Mouse (Mus musculus): ENCODE measurements around the gene Lhfp. TPM values are rescaled to one million over a fixed set of nuclear protein-coding genes. Genes with fewer than 3 reads are reported as not detected.

The Lhfp gene
- polyA plus RNA-seq, 1 experiment from 2014 or later = 59.4 TPM

DNA sequence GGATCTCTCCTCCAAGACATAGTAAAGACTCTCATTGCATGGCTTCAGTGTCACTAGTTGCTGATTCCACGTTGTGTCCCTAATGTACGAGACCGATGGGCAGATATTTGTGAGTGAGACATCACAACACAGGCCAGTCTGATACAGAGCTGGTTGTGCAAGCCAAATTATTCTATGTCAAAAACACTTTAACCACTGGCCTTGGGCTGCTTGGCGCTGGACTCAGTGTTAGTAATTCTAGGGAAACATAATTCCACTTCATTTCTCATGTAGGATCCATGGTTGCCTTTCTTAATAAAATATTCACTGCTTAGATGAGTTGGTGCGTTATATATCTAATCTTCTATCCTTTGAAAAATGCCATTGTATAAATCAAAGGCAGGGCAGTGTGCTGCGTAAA, 138.6 kb downstream of the Lhfp start:
- H3K36me3 ChIP-seq = no peaks in the 10 kb centered on the region
- H3K27me3 ChIP-seq (replicated peaks) = no peaks in the 10 kb centered on the region
- ATAC-seq (ENCODE audit: insufficient read depth, low FRiP score, low read depth) = no peak
- H3K4me2 ChIP-seq = no peak overlapping the region
- H3K27ac ChIP-seq = no peak overlapping the region
- H3K4me3 ChIP-seq (replicated peaks) = no peak overlapping the region
- 76% methylated on average over 6 of the region's 6 CpGs for WGBS
- no peaks in the 10 kb centered on the region for H3K4me1 ChIP-seq
- no peaks in the 10 kb centered on the region for H3K9me3 ChIP-seq
- H3K9ac ChIP-seq = no peak overlapping the region

DNA sequence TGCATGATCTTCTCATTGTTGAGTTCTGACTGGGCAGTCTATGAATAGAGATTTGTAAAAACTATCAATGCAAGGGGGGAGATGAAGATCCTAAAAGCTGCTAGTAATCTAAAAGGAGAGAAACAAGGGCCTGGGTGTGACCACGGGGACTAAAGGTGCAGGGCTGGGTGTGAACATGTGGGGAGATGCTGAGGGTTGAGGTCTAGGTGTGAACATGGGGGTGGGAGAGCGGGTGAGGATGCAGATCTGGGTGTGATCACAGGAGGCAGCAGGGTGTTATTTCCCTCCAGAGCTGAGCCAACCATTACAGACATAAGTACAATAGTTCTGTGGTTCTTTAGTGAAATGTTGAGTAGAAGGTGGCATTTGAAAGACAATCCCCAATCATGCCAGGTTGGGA, 144.1 kb downstream of the Lhfp start:
- WGBS = 67% methylated on average over 2 of the region's 2 CpGs
- H3K27me3 ChIP-seq (replicated peaks) = no peaks in the 10 kb centered on the region
- no peak overlapping the region for H3K4me3 ChIP-seq (replicated peaks)
- no peak for ATAC-seq (ENCODE audit: insufficient read depth, low FRiP score, low read depth)
- H3K9ac ChIP-seq = no peak overlapping the region
- no peak overlapping the region for H3K4me2 ChIP-seq
- no peaks in the 10 kb centered on the region for H3K4me1 ChIP-seq
- H3K27ac ChIP-seq = no peak overlapping the region
- H3K36me3 ChIP-seq = no peaks in the 10 kb centered on the region
- no peaks in the 10 kb centered on the region for H3K9me3 ChIP-seq

DNA sequence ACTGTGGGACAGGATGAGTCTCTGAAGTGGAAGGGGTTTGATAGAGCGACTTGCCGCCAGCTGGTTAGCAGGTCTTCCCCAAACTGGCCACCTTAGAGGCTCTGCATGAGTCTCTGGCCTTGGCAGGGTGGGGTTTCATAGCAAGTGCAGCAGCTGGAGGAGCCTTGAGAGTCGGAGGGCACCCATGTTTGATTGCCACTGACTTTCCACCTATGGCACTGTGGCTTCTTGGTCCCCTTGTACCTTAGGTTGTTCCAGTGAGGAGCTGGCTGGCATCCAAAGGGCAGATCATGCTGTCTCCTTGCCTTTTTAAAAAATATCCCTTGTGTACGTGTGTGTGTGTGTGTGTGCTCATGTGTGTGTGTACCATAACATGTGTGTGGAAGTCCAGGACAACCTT, 152.1 kb downstream of the Lhfp start:
- no peak overlapping the region for H3K4me3 ChIP-seq (replicated peaks)
- H3K36me3 ChIP-seq = no peaks in the 10 kb centered on the region
- 84% methylated on average over 4 of the region's 4 CpGs for WGBS
- no peak for ATAC-seq (ENCODE audit: insufficient read depth, low FRiP score, low read depth)
- no peaks in the 10 kb centered on the region for H3K9me3 ChIP-seq
- no peaks in the 10 kb centered on the region for H3K27me3 ChIP-seq (replicated peaks)
- H3K27ac ChIP-seq = no peak overlapping the region
- H3K4me2 ChIP-seq = no peak overlapping the region
- H3K9ac ChIP-seq = no peak overlapping the region
- no peaks in the 10 kb centered on the region for H3K4me1 ChIP-seq

DNA sequence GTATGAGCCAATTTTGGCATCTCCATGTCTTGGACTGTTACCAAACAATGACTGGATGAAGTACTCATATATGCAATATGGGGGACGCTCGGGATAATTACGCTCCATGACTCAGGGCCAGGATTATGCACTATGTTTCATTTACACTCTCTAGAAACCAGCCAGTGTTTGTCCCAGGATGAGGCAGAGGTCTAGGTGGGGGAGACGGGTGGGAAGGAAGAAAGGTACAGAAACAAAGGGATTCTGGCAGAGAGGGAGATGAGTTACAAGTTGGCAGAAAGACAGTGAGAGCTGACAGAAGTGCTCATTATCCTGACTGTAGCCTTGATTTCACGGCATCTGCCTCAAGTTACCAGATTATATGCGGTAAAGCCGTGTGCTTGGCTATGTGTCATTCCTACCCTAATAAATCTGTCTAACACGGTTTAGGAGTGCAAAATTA, 154.4 kb downstream of the Lhfp start:
- Histone ChIP-seq H3K36me3 (no peaks in the 10 kb centered on the region), H3K27ac (no peak overlapping the region), H3K4me3 (replicated peaks) (no peak overlapping the region), H3K4me1 (no peaks in the 10 kb centered on the region), H3K4me2 (no peak overlapping the region), H3K27me3 (replicated peaks) (no peaks in the 10 kb centered on the region), H3K9ac (no peak overlapping the region), H3K9me3 (no peaks in the 10 kb centered on the region)
- ATAC-seq (ENCODE audit: insufficient read depth, low FRiP score, low read depth) = no peak
- 72% methylated on average over 8 of the region's 8 CpGs for WGBS

DNA sequence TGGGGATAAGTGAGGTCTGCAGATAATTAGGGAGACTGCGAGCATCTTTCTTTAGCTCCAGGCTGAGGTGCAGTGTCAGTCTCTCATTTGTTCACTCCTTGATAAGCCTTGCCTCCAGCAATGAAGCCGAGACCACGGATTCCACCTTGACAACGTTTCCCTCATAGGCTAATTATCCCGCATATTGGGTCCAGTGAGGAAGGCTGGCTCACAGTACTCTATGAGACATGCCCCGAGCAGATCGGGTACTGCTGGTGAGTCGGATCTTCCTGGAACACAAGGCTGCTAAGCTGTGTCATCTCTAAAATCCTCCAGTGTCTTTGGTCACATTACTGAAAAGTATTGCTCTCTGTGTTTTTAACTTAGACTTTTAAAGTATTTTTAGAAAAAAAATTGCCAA, 158.8 kb downstream of the Lhfp start:
- H3K9ac ChIP-seq = no peak overlapping the region
- ATAC-seq (ENCODE audit: insufficient read depth, low FRiP score, low read depth) = no peak
- no peak overlapping the region for H3K4me3 ChIP-seq (replicated peaks)
- 0 out of 2 replicates have a peak, but pooled peaks cover 4% of the 10 kb centered on the region for H3K4me1 ChIP-seq
- H3K27ac ChIP-seq = no peak overlapping the region
- H3K36me3 ChIP-seq = no peaks in the 10 kb centered on the region
- no peaks in the 10 kb centered on the region for H3K27me3 ChIP-seq (replicated peaks)
- WGBS = 92% methylated on average over 8 of the region's 8 CpGs
- no peak overlapping the region for H3K4me2 ChIP-seq
- H3K9me3 ChIP-seq = no peaks in the 10 kb centered on the region

DNA sequence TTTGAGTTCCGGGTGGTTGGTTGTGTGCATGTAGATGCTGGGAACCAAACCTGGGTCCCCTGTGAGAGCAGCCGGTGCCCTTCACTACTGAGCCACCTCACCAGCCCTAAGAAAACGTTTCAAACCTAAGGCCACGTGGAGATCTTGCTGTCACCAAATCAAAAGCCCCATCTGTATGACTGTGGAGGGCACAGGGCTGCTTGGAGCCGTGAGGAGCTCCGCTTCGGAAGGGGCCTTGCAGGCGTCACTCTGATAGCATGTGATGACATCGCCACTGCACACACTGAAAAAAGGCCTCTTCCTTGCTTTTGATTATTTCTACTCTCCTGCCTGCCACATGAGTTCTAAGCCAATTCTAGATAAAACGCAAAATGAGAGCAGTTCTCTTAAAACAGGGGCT, 159.5 kb downstream of the Lhfp start:
- 66% methylated on average over 10 of the region's 10 CpGs for WGBS
- Histone ChIP-seq H3K4me1 (0 out of 2 replicates have a peak, but pooled peaks cover 4% of the 10 kb centered on the region), H3K36me3 (no peaks in the 10 kb centered on the region), H3K4me3 (replicated peaks) (no peak overlapping the region), H3K27me3 (replicated peaks) (no peaks in the 10 kb centered on the region), H3K9ac (no peak overlapping the region), H3K4me2 (no peak overlapping the region), H3K9me3 (no peaks in the 10 kb centered on the region), H3K27ac (no peak overlapping the region)
- ATAC-seq (ENCODE audit: insufficient read depth, low FRiP score, low read depth) = no peak

DNA sequence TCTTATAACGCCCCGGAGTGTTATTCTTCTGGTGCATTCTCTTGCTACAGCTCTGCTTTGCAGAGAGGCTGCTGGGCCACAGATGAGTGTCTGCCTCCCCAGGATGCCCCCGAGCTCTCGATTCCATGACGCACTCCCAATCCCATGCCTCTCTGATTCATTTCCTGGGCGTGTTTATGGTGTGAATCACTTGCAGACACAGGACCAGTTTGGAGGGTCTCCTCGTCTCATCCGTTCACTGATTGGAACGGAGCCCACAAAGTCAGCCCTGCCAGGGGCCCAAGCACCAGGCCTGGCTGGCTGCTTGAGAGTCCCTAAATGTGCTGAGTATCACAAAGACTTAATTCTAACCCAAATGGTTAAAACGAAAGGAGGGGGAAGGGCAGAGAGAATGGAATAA, 160.3 kb downstream of the Lhfp start:
- Histone ChIP-seq H3K4me2 (no peak overlapping the region), H3K27me3 (replicated peaks) (no peaks in the 10 kb centered on the region), H3K27ac (no peak overlapping the region; the same call in 1 of the 2 replicates), H3K4me3 (replicated peaks) (no peak overlapping the region), H3K36me3 (no peaks in the 10 kb centered on the region), H3K4me1 (0 out of 2 replicates have a peak, but pooled peaks cover 4% of the 10 kb centered on the region), H3K9ac (no peak overlapping the region), H3K9me3 (no peaks in the 10 kb centered on the region)
- 52% methylated on average over 10 of the region's 10 CpGs for WGBS
- no peak for ATAC-seq (ENCODE audit: insufficient read depth, low FRiP score, low read depth)

DNA sequence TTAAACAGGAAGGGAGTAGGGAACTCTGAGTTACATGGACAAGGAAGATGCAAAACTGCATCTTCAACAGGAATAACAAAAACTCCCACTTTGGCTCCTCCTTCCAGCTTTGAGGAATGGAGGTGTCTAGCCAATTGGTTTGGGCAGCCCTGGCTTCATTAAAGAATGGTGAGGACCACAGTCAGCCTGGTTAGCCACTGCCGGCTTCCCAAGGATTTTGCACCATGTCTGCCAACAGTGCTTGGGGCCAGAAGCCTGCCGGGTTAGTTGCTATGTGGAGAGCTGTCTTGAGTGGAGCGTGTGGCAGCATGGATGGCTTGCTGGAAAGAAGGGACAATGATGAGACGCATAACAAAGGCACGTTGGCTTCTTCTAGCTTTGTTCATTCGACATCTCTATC, 160.9 kb downstream of the Lhfp start:
- no peak overlapping the region for H3K4me2 ChIP-seq
- H3K4me1 ChIP-seq = 0 out of 2 replicates have a peak, but pooled peaks cover 4% of the 10 kb centered on the region
- H3K27me3 ChIP-seq (replicated peaks) = no peaks in the 10 kb centered on the region
- no peaks in the 10 kb centered on the region for H3K36me3 ChIP-seq
- H3K27ac ChIP-seq = no peak overlapping the region
- no peak overlapping the region for H3K4me3 ChIP-seq (replicated peaks)
- 71% methylated on average over 6 of the region's 6 CpGs for WGBS
- no peak overlapping the region for H3K9ac ChIP-seq
- H3K9me3 ChIP-seq = no peaks in the 10 kb centered on the region
- ATAC-seq (ENCODE audit: insufficient read depth, low FRiP score, low read depth) = no peak

DNA sequence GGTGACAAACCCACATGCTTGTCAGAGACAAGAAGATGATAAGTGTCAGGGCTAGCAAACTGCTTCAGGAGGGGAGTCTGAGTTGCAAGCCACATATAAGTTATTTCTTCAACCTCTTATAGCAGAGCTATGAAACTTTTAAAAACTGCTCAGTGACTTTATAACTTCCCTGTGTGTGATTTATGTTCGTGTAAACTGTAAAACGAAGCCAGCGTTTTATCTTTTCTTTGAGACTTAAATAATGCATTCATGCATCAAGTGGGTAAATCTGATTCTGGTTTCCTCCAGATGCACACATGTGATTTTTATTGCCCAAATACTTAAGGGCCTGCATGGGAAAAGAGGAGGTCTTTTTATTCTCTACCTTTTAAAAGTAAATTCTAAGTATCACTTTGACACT, 161.4 kb downstream of the Lhfp start:
- 0 out of 2 replicates have a peak, but pooled peaks cover 4% of the 10 kb centered on the region for H3K4me1 ChIP-seq
- H3K4me2 ChIP-seq = no peak overlapping the region
- no peaks in the 10 kb centered on the region for H3K36me3 ChIP-seq
- no peaks in the 10 kb centered on the region for H3K27me3 ChIP-seq (replicated peaks)
- ATAC-seq (ENCODE audit: insufficient read depth, low FRiP score, low read depth) = no peak
- 48% methylated on average over 3 of the region's 3 CpGs for WGBS
- H3K4me3 ChIP-seq (replicated peaks) = no peak overlapping the region
- no peak overlapping the region for H3K27ac ChIP-seq
- H3K9me3 ChIP-seq = no peaks in the 10 kb centered on the region
- no peak overlapping the region for H3K9ac ChIP-seq

DNA sequence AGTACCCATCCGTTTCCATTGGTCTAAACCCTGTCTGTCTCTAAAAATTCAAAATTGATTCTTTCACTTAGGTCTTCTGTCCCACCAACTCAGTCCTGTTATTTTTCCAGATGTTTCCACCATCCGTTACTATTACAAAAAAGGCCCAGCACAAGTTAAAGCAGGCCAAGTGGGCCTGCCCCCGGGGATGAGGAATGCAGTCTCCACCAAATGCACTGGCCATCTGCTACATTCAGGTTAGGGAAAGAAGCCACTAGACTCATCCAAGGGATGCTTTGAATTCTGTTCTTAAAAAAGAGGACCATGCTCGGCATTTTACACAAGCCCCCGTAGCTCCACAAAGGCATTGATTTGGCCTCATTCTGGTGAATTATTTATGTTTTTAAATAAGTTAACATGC, 162.3 kb downstream of the Lhfp start:
- H3K36me3 ChIP-seq = no peaks in the 10 kb centered on the region
- no peak overlapping the region for H3K4me2 ChIP-seq
- no peak overlapping the region for H3K27ac ChIP-seq
- no peak overlapping the region for H3K4me3 ChIP-seq (replicated peaks)
- no peak overlapping the region for H3K9ac ChIP-seq
- H3K27me3 ChIP-seq (replicated peaks) = no peaks in the 10 kb centered on the region
- H3K9me3 ChIP-seq = no peaks in the 10 kb centered on the region
- ATAC-seq (ENCODE audit: insufficient read depth, low FRiP score, low read depth) = no peak
- WGBS = 76% methylated on average over 5 of the region's 5 CpGs
- H3K4me1 ChIP-seq = 0 out of 2 replicates have a peak, but pooled peaks cover 4% of the 10 kb centered on the region

DNA sequence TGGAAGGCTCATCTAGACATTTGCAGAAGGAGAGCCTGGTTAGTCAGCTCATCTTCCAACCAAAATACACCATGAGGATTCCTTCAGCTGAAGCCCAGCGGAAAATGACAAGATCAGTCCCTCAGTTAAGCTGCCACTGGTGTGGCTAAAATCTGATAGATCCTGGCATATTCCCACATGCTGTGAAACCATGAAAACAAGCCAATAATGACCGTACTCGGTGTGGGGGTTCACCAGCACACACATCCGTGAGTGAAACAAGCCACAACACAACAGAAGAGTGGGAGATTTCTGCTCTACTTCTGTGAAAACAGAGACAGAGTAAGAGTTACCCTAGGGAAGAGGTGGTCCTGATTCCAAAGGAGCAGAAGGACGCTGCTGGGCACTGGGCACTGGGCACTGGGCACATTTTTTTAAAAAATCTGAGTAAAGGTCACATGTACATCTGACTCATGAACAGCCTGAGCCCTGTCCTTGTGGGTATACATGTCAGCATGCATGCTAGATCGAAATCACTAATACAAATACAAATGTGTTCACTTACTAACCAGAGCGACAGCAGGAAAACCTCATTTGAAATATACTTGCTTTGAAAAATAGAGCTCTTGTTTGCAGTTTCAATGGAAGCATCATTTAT, 163.1 kb downstream of the Lhfp start:
- H3K27ac ChIP-seq = no peak overlapping the region
- H3K9me3 ChIP-seq = no peaks in the 10 kb centered on the region
- no peak overlapping the region for H3K4me2 ChIP-seq
- no peak for ATAC-seq (ENCODE audit: insufficient read depth, low FRiP score, low read depth)
- H3K4me3 ChIP-seq (replicated peaks) = no peak overlapping the region
- H3K36me3 ChIP-seq = no peaks in the 10 kb centered on the region
- H3K9ac ChIP-seq = no peak overlapping the region
- 85% methylated on average over 7 of the region's 7 CpGs for WGBS
- H3K27me3 ChIP-seq (replicated peaks) = no peaks in the 10 kb centered on the region
- 0 out of 2 replicates have a peak, but pooled peaks cover 4% of the 10 kb centered on the region for H3K4me1 ChIP-seq

DNA sequence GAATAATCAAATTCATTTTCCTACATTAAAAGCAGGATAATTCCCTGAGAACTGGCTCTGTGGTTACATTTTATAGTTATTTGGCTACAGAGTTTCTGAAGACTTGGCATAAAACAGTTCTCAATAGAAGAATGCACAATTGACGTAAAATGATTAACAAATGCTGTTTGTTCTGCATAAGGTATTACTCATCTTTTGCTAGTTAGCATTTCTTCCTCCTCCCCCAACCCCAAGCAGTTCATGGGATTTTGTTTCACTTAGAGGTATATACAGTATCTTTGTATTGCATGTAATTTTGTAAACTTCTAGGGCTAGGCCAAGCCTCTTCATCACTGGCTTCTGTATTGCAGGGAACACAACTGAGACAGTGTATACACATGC, 163.6 kb downstream of the Lhfp start:
- ATAC-seq (ENCODE audit: insufficient read depth, low FRiP score, low read depth) = no peak
- WGBS = 78% methylated on average over 1 of the region's 1 CpGs
- Histone ChIP-seq H3K4me2 (no peak overlapping the region), H3K36me3 (no peaks in the 10 kb centered on the region), H3K9ac (no peak overlapping the region), H3K9me3 (no peaks in the 10 kb centered on the region), H3K27ac (no peak overlapping the region), H3K4me1 (0 out of 2 replicates have a peak, but pooled peaks cover 4% of the 10 kb centered on the region), H3K27me3 (replicated peaks) (no peaks in the 10 kb centered on the region), H3K4me3 (replicated peaks) (no peak overlapping the region)

DNA sequence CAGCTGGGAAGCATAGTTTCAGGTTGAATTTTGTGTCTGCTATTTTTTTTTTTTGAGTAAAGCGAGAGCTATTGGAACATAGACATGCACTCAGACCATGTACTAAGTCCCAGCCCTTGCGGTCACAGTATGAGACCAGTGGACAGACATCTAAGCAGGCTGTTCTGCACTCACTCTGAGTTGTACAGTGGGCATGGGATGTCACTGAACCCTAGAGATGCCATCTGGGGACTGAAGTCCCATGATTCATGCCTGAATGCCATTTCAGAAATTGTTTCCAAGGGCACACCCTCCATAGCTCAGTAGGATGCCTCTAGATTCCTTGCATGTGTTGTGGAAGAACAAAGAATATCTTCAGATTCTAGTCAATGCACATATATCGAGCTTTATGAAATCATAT, 164.4 kb downstream of the Lhfp start:
- Histone ChIP-seq H3K4me2 (no peak overlapping the region), H3K27me3 (replicated peaks) (no peaks in the 10 kb centered on the region), H3K9me3 (no peaks in the 10 kb centered on the region), H3K36me3 (no peaks in the 10 kb centered on the region), H3K9ac (no peak overlapping the region), H3K4me3 (replicated peaks) (no peak overlapping the region), H3K27ac (no peak overlapping the region), H3K4me1 (0 out of 2 replicates have a peak, but pooled peaks cover 4% of the 10 kb centered on the region)
- 89% methylated on average over 3 of the region's 3 CpGs for WGBS
- no peak for ATAC-seq (ENCODE audit: insufficient read depth, low FRiP score, low read depth)
